Comparison of ENCODE assay signal across 23 mouse cellular contexts in the genomic region with DNA sequence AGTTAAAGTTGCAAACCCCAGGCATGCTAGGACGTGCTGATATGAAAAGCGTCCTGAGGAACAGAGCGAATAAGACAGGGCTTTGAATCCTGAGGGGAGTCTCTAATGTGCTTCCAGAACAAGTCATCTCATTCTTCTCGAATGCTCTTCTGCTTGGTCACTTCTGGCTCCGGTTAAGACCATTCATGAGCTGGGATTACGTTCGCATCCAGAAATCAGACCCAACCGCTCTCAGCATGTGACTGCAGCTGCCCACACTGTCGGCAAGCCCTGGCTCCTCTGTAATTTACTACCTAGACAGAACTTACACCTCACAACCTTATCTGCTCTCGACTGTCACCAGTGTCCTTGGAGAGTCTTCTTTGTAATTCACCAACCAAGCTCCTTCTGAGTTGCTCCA. TPM values are rescaled to one million over a fixed set of nuclear protein-coding genes. Genes with fewer than 3 reads are reported as not detected.
A peak's percentile ranks its signal among the peaks of the same experiment; 100 is the strongest.
DNase-seq lines count a peak whose midpoint lies in the region; ATAC-seq lines count a peak whose summit lies in the region.
"Had no signal": no experiment of that assay in that cellular context is flagged by ENCODE, and none has a peak within 500 bp of the region (broad histone marks: within the 10 kb centered on the region; RNA-seq: fewer than 3 reads in every experiment).

No protein-coding gene starts in this region.

- ATAC-seq in forebrain, embryonic 14.5 days = no peak
- ATAC-seq: forebrain, embryonic 13.5 days; forebrain, postnatal 0 days; intestine, postnatal 0 days; Patski had no signal

- H3K36me3 ChIP-seq in forebrain, embryonic 14.5 days (ENCODE audit: control insufficient read depth, insufficient read depth, low read length) = no peaks in the 10 kb centered on the region
- H3K36me3 ChIP-seq: forebrain, embryonic 10.5 days; heart, embryonic 10.5 days; heart, embryonic 13.5 days; hindbrain, embryonic 12.5 days; hindbrain, embryonic 15.5 days had no signal

- H3K27me3 ChIP-seq in forebrain, embryonic 14.5 days (replicated peaks; ENCODE audit: control insufficient read depth, insufficient read depth, low read length) = no peaks in the 10 kb centered on the region
- H3K27me3 ChIP-seq: forebrain, embryonic 13.5 days; heart, embryonic 13.5 days; hindbrain, embryonic 12.5 days; hindbrain, embryonic 15.5 days had no signal

- H3K9me3 ChIP-seq in forebrain, embryonic 14.5 days (replicated peaks; ENCODE audit: control insufficient read depth, low read length) = no peaks in the 10 kb centered on the region
- H3K9me3 ChIP-seq: forebrain, embryonic 10.5 days; forebrain, embryonic 13.5 days; heart, embryonic 10.5 days; heart, embryonic 13.5 days; hindbrain, embryonic 12.5 days; hindbrain, embryonic 15.5 days had no signal

- intact Hi-C loops in heart, postnatal 36 days (cut with DNase I) = no loop called here

- H3K4me1 ChIP-seq in forebrain, embryonic 14.5 days (ENCODE audit: control insufficient read depth, insufficient read depth, low read length) = no peaks in the 10 kb centered on the region
- H3K4me1 ChIP-seq: forebrain, embryonic 10.5 days; forebrain, embryonic 13.5 days; heart, embryonic 10.5 days; hindbrain, embryonic 12.5 days; hindbrain, embryonic 15.5 days had no signal

- DNase-seq in gastrocnemius, adult 18-20 months (ENCODE audit: low spot score) = peak; percentile 16
- DNase-seq in gastrocnemius, postnatal 10 days = no peak
- DNase-seq in heart, adult 11 months = peak; percentile 88
- no peak for DNase-seq in heart, postnatal 36 days
- DNase-seq in gastrocnemius, postnatal 25 days = peak; percentile 38
- DNase-seq in forebrain, embryonic 14.5 days (ENCODE audit: low spot score) = no peak
- DNase-seq: adrenal gland, postnatal 10 days; cerebellum, adult 11-12 months; cerebellum, adult 9-10 months; cerebellum, postnatal 14 days; forebrain, postnatal 0 days; heart, adult 2 months; heart, postnatal 14 days; kidney, adult 2 months had no signal

- H3K4me3 ChIP-seq in forebrain, embryonic 14.5 days (ENCODE audit: low read depth, low read length) = no peak overlapping the region
- H3K4me3 ChIP-seq: forebrain, embryonic 10.5 days; forebrain, embryonic 13.5 days; heart, adult 2 months; heart, embryonic 10.5 days; heart, embryonic 13.5 days; hindbrain, embryonic 12.5 days; hindbrain, embryonic 15.5 days had no signal

- no peak overlapping the region for H3K4me2 ChIP-seq in forebrain, embryonic 14.5 days (ENCODE audit: low read length)
- H3K4me2 ChIP-seq: forebrain, embryonic 13.5 days; heart, embryonic 13.5 days; hindbrain, embryonic 12.5 days; hindbrain, embryonic 15.5 days had no signal

- no peak overlapping the region for H3K27ac ChIP-seq in forebrain, embryonic 14.5 days (ENCODE audit: low read depth, low read length)
- H3K27ac ChIP-seq: forebrain, embryonic 10.5 days; forebrain, embryonic 13.5 days; heart, adult 2 months; heart, embryonic 10.5 days; heart, embryonic 13.5 days; hindbrain, embryonic 12.5 days; hindbrain, embryonic 15.5 days had no signal

- no peak overlapping the region for H3K9ac ChIP-seq in forebrain, embryonic 14.5 days (ENCODE audit: low read length)
- H3K9ac ChIP-seq: forebrain, embryonic 13.5 days; forebrain, postnatal 0 days; heart, embryonic 13.5 days; hindbrain, embryonic 12.5 days; hindbrain, embryonic 15.5 days had no signal

- WGBS in forebrain, embryonic 14.5 days = 83% methylated on average over 10 of the region's 10 CpGs

RNA-seq across cellular contexts. Expression of gene Zbtb44, which starts 29.8 kb away (rescaled TPM):
- total RNA-seq in gastrocnemius, adult 18-20 months (2021) = 10 to 100 TPM; 65.6 to 66.4 TPM
- 10 to 100 TPM; 41.4 to 42.8 TPM for total RNA-seq in gastrocnemius, postnatal 10 days (2021)
- total RNA-seq in heart, postnatal 36 days (2021) = 10 to 100 TPM; 38.0 to 39.8 TPM
- 10 to 100 TPM; 52.3 to 58.9 TPM for total RNA-seq in gastrocnemius, postnatal 25 days (2021)
- 3.1 and 4.6 TPM in 2 replicates for polyA plus RNA-seq in forebrain, embryonic 14.5 days (2014; fragmentation: Nextera tagmentation; extraction: Ambion mirVana)

RNA-seq across cellular contexts. Expression of gene Adamts8, which starts 58.3 kb away (rescaled TPM):
- total RNA-seq in gastrocnemius, adult 18-20 months (2021) = 1 to 10 TPM; 1.1 to 3.7 TPM
- 10 to 100 TPM; 10.1 to 11.8 TPM for total RNA-seq in gastrocnemius, postnatal 10 days (2021)
- total RNA-seq in heart, postnatal 36 days (2021) = 1 to 10 TPM; 3.2 to 4.0 TPM
- total RNA-seq in gastrocnemius, postnatal 25 days (2021) = 10 to 100 TPM in 1 of 2 experiments, 1 to 10 TPM in 1; 7.5 to 11.6 TPM
- polyA plus RNA-seq in forebrain, embryonic 14.5 days (2014; fragmentation: Nextera tagmentation; extraction: Ambion mirVana) = 0.72 and 0.95 TPM in 2 replicates
- total RNA-seq: hematopoietic stem cell, adult 5-6 weeks had no signal
- polyA plus RNA-seq: Patski had no signal

Comparison
In these comparisons a context has a peak if more than half of its experiments do, and no peak if none do; other contexts are left out.
1. DNase-seq: peak in gastrocnemius, adult 18-20 months (single experiment), heart, adult 11 months (single experiment) and gastrocnemius, postnatal 25 days (single experiment); none in gastrocnemius, postnatal 10 days (single experiment), heart, postnatal 36 days (0 of 2) and forebrain, embryonic 14.5 days (single experiment).